Mouse (Mus musculus) stomach, embryonic 16.5 days (tissue): Measurements from ENCODE around the gene Gm6763. TPM values are rescaled to one million over a fixed set of nuclear protein-coding genes. Genes with fewer than 3 reads are reported as not detected.

ENCODE experiments used
- polyA plus RNA-seq: library from polyadenylated mRNA; unstranded; fragments of >200 nt; fragmentation: Nextera tagmentation; extraction: Ambion mirVana; gene quantifications from 2 replicates; pipeline ENCODE4 v1.2.1, GENCODE M21; 2015

The Gm6763 gene
- polyA plus RNA-seq, 1 experiment from 2014 or later: not detected

Other genes with a start within 250 kb of the Gm6763 start
- not detected in 2 replicates for gene Gm21293, start 8.5 kb upstream of the Gm6763 start, polyA plus RNA-seq
- not detected in 2 replicates for gene Gm8764, start 8.5 kb downstream of the Gm6763 start, polyA plus RNA-seq
- not detected in 2 replicates for gene Gm21304, start 17.0 kb downstream of the Gm6763 start, polyA plus RNA-seq
- gene Gm21312, start 25.5 kb downstream of the Gm6763 start, polyA plus RNA-seq: not detected in 2 replicates
- not detected in 2 replicates for gene Gm20765, start 34.0 kb downstream of the Gm6763 start, polyA plus RNA-seq
- gene Gm4340, start 42.5 kb downstream of the Gm6763 start, polyA plus RNA-seq: not detected in 2 replicates